ENCODE assay signal across 15 mouse cellular contexts in genomic region chr1:118482285-118483019, GRCm38 (mm10).
DNase-seq lines count a peak whose midpoint lies in the region; ATAC-seq and TF ChIP-seq lines count a peak whose summit lies in the region.
"Had no signal": no experiment of that assay in that cellular context is flagged by ENCODE, and none has a peak within 500 bp of the region (broad histone marks: within the 10 kb centered on the region; RNA-seq: fewer than 3 reads in every experiment).

No protein-coding gene starts in this region.

- no peak for TF ChIP-seq CTCF in lung, embryonic 14.5 days (IDR thresholded peaks at IDR 0.05; ENCODE audit: low read depth)

- no peak overlapping the region for H3K9ac ChIP-seq in lung, embryonic 14.5 days
- H3K9ac ChIP-seq in forebrain, embryonic 15.5 days (replicated peaks) = 0 out of 2 replicates have a peak overlapping the region, but pooled peaks have one; percentile 15
- 0 out of 2 replicates have a peak overlapping the region, but pooled peaks have one; percentile 35 for H3K9ac ChIP-seq in limb, embryonic 13.5 days
- H3K9ac ChIP-seq: embryonic facial prominence, embryonic 13.5 days had no signal

- no peak overlapping the region for H3K4me2 ChIP-seq in lung, embryonic 14.5 days
- H3K4me2 ChIP-seq in forebrain, embryonic 15.5 days (replicated peaks) = 0 out of 2 replicates have a peak overlapping the region, but pooled peaks have one; percentile 10
- no peak overlapping the region for H3K4me2 ChIP-seq in limb, embryonic 13.5 days (replicated peaks)
- H3K4me2 ChIP-seq: embryonic facial prominence, embryonic 13.5 days had no signal

- H3K4me1 ChIP-seq in lung, embryonic 14.5 days (ENCODE audit: insufficient read depth) = no peaks in the 10 kb centered on the region
- peaks cover 50% of the 10 kb centered on the region for H3K4me1 ChIP-seq in forebrain, embryonic 15.5 days
- 0 out of 2 replicates have a peak, but pooled peaks cover 4% of the 10 kb centered on the region for H3K4me1 ChIP-seq in limb, embryonic 13.5 days
- H3K4me1 ChIP-seq in embryonic facial prominence, embryonic 10.5 days = peaks cover 13% of the 10 kb centered on the region; the same call in 1 of the 2 replicates
- H3K4me1 ChIP-seq: embryonic facial prominence, embryonic 13.5 days had no signal

- peak; percentile 94 for DNase-seq in heart, adult 11 months
- DNase-seq in heart, postnatal 25 days (ENCODE audit: low spot score) = no peak
- no peak for DNase-seq in lung, embryonic 14.5 days
- no peak for DNase-seq in lung, postnatal 25 days (ENCODE audit: low spot score)
- no peak for DNase-seq in embryonic facial prominence, embryonic 10.5 days (ENCODE audit: low spot score)
- DNase-seq in urinary bladder, adult 2 months (ENCODE audit: low spot score) = no peak
- DNase-seq: adrenal gland, postnatal 10 days; B cell, adult 2 months; cerebellum, adult 11 months; gastrocnemius, adult 2 months; lung, adult 2 months; thymus, postnatal 36 days had no signal

- H3K27me3 ChIP-seq in lung, embryonic 14.5 days (ENCODE audit: insufficient read depth, low read length) = no peaks in the 10 kb centered on the region
- H3K27me3 ChIP-seq in forebrain, embryonic 15.5 days = no peaks in the 10 kb centered on the region
- no peaks in the 10 kb centered on the region for H3K27me3 ChIP-seq in limb, embryonic 13.5 days
- no peaks in the 10 kb centered on the region for H3K27me3 ChIP-seq in embryonic facial prominence, embryonic 10.5 days (replicated peaks; ENCODE audit: low read depth, poor library complexity, severe bottlenecking)
- H3K27me3 ChIP-seq: embryonic facial prominence, embryonic 13.5 days had no signal

- H3K4me3 ChIP-seq in lung, embryonic 14.5 days (ENCODE audit: low read depth, low read length) = no peak overlapping the region
- H3K4me3 ChIP-seq in forebrain, embryonic 15.5 days = no peak overlapping the region
- H3K4me3 ChIP-seq in limb, embryonic 13.5 days = no peak overlapping the region
- no peak overlapping the region for H3K4me3 ChIP-seq in embryonic facial prominence, embryonic 10.5 days
- H3K4me3 ChIP-seq: embryonic facial prominence, embryonic 13.5 days; gastrocnemius, adult 2 months had no signal

- peak; percentile 61; the same call in 1 of the 2 replicates for ATAC-seq in lung, embryonic 14.5 days (ENCODE audit: insufficient read depth)
- no peak for ATAC-seq in forebrain, embryonic 15.5 days (replicated peaks)
- ATAC-seq in limb, embryonic 13.5 days (ENCODE audit: low FRiP score, low read depth) = no peak

- H3K27ac ChIP-seq in lung, embryonic 14.5 days (ENCODE audit: low read depth) = peak overlapping the region; percentile 40; the same call in 1 of the 2 replicates
- H3K27ac ChIP-seq in forebrain, embryonic 15.5 days (replicated peaks) = peak overlapping the region; percentile 76
- H3K27ac ChIP-seq in limb, embryonic 13.5 days = no peak overlapping the region
- no peak overlapping the region for H3K27ac ChIP-seq in embryonic facial prominence, embryonic 10.5 days (replicated peaks)
- H3K27ac ChIP-seq: gastrocnemius, adult 2 months had no signal

- 40% methylated on average over 8 of the region's 8 CpGs for WGBS in lung, embryonic 14.5 days
- 70% methylated on average over 8 of the region's 8 CpGs for WGBS in forebrain, embryonic 15.5 days
- 84% methylated on average over 8 of the region's 8 CpGs for WGBS in limb, embryonic 13.5 days
- 73% methylated on average over 8 of the region's 8 CpGs for WGBS in embryonic facial prominence, embryonic 10.5 days

- H3K36me3 ChIP-seq in lung, embryonic 14.5 days (ENCODE audit: insufficient read depth) = no peaks in the 10 kb centered on the region
- no peaks in the 10 kb centered on the region for H3K36me3 ChIP-seq in forebrain, embryonic 15.5 days
- peaks cover 17% of the 10 kb centered on the region; the same call in 1 of the 2 replicates for H3K36me3 ChIP-seq in limb, embryonic 13.5 days
- H3K36me3 ChIP-seq in embryonic facial prominence, embryonic 10.5 days (replicated peaks) = peaks cover 27% of the 10 kb centered on the region

- H3K9me3 ChIP-seq in lung, embryonic 14.5 days (ENCODE audit: low read depth, low read length) = no peaks in the 10 kb centered on the region
- H3K9me3 ChIP-seq in forebrain, embryonic 15.5 days = no peaks in the 10 kb centered on the region
- no peaks in the 10 kb centered on the region for H3K9me3 ChIP-seq in limb, embryonic 13.5 days
- no peaks in the 10 kb centered on the region for H3K9me3 ChIP-seq in embryonic facial prominence, embryonic 10.5 days
- H3K9me3 ChIP-seq: embryonic facial prominence, embryonic 13.5 days had no signal

- intact Hi-C loops in heart, postnatal 25 days (cut with DNase I) = no loop called here

Comparison
In these comparisons a context has a peak if more than half of its experiments do, and no peak if none do; other contexts are left out.
1. H3K27ac ChIP-seq: peak in lung, embryonic 14.5 days (single experiment) and forebrain, embryonic 15.5 days (single experiment); none in limb, embryonic 13.5 days (single experiment) and embryonic facial prominence, embryonic 10.5 days (single experiment).